Mouse (Mus musculus) lung, adult 2 months (tissue): Measurements from ENCODE around the gene Iqschfp. TPM values are rescaled to one million over a fixed set of nuclear protein-coding genes. Genes with fewer than 3 reads are reported as not detected.

ENCODE experiments used
- DNase-seq: peaks from one replicate; pipeline ENCODE4 v3.0.0; 2022
- H3K4me1 ChIP-seq: fragments of 200-500 bp; 2 replicates; pipeline ENCODE4 v1.6.1; 2011; ENCODE audit warnings: low read length; ENCODE audit not compliant: control insufficient read depth, insufficient read depth
- H3K4me3 ChIP-seq: fragments of 200-500 bp; replicated peaks from 2 replicates; pipeline ENCODE3; 2011; ENCODE audit warnings: low read depth, mild to moderate bottlenecking, control low read depth, low read length; ENCODE audit errors: extremely low read depth
- CTCF ChIP-seq: fragments of 200-500 bp; IDR thresholded peaks from 2 replicates; pipeline ENCODE4 v1.5.1; 2011; ENCODE audit warnings: mild to moderate bottlenecking, low read length, control low read depth; ENCODE audit not compliant: insufficient read depth
- POLR2A ChIP-seq: fragments of 200-500 bp; IDR thresholded peaks from 2 replicates; pipeline ENCODE4 v1.6.1; 2011; ENCODE audit warnings: low read depth, mild to moderate bottlenecking, control low read depth, low read length, borderline replicate concordance; ENCODE audit errors: extremely low read depth
- WGBS: fragments of 180-500 bp; shearing (Covaris S2); methylation state at CpG from one replicate; pipeline ENCODE4 v1.1.7; 2018; 5-methylcytosine and 5-hydroxymethylcytosine counted together
- polyA plus RNA-seq: library from polyadenylated mRNA; depleted of rRNA; stranded (reverse); fragments of >200 nt; gene quantifications from 2 replicates; pipeline ENCODE4 v1.2.3, GENCODE M21; 2012

The Iqschfp gene
- polyA plus RNA-seq, 1 experiment, result not detected

GRCm38 (mm10) chr3:68492513-68492912 lies 600.5 kb downstream of the Iqschfp start:
- TF ChIP-seq POLR2A (no peak), CTCF (no peak)
- DNase-seq, result peak; percentile 47
- H3K4me3 ChIP-seq, result no peak overlapping the region
- H3K4me1 ChIP-seq, result no peaks in the 10 kb centered on the region; the same call in 1 of the 2 replicates
- 23% methylated on average over 3 of the region's 3 CpGs for WGBS

GRCm38 (mm10) chr3:68493170-68493585 lies 601.1 kb downstream of the Iqschfp start:
- DNase-seq, result peak; percentile 72
- peak overlapping the region; percentile 100 for H3K4me3 ChIP-seq
- WGBS, result 2% methylated on average over 12 of the region's 12 CpGs
- TF ChIP-seq CTCF, result no peak
- peak; percentile 69; the same call in 1 of the 2 replicates for TF ChIP-seq POLR2A
- no peaks in the 10 kb centered on the region; the same call in 1 of the 2 replicates for H3K4me1 ChIP-seq

- peak; percentile 87 for DNase-seq
- TF ChIP-seq POLR2A (peak; percentile 92), CTCF (no peak)
- Histone ChIP-seq H3K4me3 (peak overlapping the region; percentile 100), H3K4me1 (no peaks in the 10 kb centered on the region; the same call in 1 of the 2 replicates)
- WGBS, result 1% methylated on average over 69 of the region's 70 CpGs
These were observed 601.7 kb downstream of the Iqschfp start for GRCm38 (mm10) chr3:68493586-68494295.

GRCm38 (mm10) chr3:68494296-68495095 lies 602.5 kb downstream of the Iqschfp start:
- WGBS, result under 1% methylated on average over 68 of the region's 68 CpGs
- peak; percentile 64 for DNase-seq
- no peak for TF ChIP-seq CTCF
- TF ChIP-seq POLR2A, result no peak
- no peaks in the 10 kb centered on the region; the same call in 1 of the 2 replicates for H3K4me1 ChIP-seq
- peak overlapping the region; percentile 100 for H3K4me3 ChIP-seq

- TF ChIP-seq CTCF, result no peak
- TF ChIP-seq POLR2A, result no peak
- peak overlapping the region; percentile 100 for H3K4me3 ChIP-seq
- peak; percentile 58 for DNase-seq
- under 1% methylated on average over 38 of the region's 38 CpGs for WGBS
- no peaks in the 10 kb centered on the region; the same call in 1 of the 2 replicates for H3K4me1 ChIP-seq
These were observed 603.2 kb downstream of the Iqschfp start for GRCm38 (mm10) chr3:68495096-68495735.

GRCm38 (mm10) chr3:68495736-68496242 lies 603.8 kb downstream of the Iqschfp start:
- H3K4me3 ChIP-seq, result peak overlapping the region; percentile 100
- H3K4me1 ChIP-seq, result no peaks in the 10 kb centered on the region; the same call in 1 of the 2 replicates
- DNase-seq, result no peak
- TF ChIP-seq POLR2A (no peak), CTCF (no peak)
- WGBS, result 21% methylated on average over 9 of the region's 9 CpGs

GRCm38 (mm10) chr3:68496513-68496912 lies 604.5 kb downstream of the Iqschfp start:
- no peak overlapping the region for H3K4me3 ChIP-seq
- no peak for DNase-seq
- WGBS, result 57% methylated on average over 6 of the region's 6 CpGs
- no peaks in the 10 kb centered on the region; the same call in 1 of the 2 replicates for H3K4me1 ChIP-seq
- TF ChIP-seq POLR2A, result no peak
- no peak for TF ChIP-seq CTCF

GRCm38 (mm10) chr3:68499532-68500152 lies 607.6 kb downstream of the Iqschfp start:
- DNase-seq, result no peak
- no peak for TF ChIP-seq POLR2A
- no peak for TF ChIP-seq CTCF
- Histone ChIP-seq H3K4me3 (no peak overlapping the region), H3K4me1 (no peaks in the 10 kb centered on the region)
- 87% methylated on average over 6 of the region's 6 CpGs for WGBS

GRCm38 (mm10) chr3:68504838-68505237 lies 612.8 kb downstream of the Iqschfp start:
- WGBS, result 61% methylated on average over 3 of the region's 3 CpGs

More at GRCm38 (mm10) chr3:68504838-68505237, 612.8 kb downstream of the Iqschfp start:
- H3K4me3 ChIP-seq, result no peak overlapping the region
- DNase-seq, result no peak
- H3K4me1 ChIP-seq, result peaks cover 15% of the 10 kb centered on the region
- TF ChIP-seq POLR2A (no peak), CTCF (no peak)
